Mouse (Mus musculus) liver, adult (tissue): ENCODE results near the gene Gtf2h4.

ENCODE experiments used
- GATA4 ChIP-seq: IDR thresholded peaks from 2 replicates; pipeline ENCODE4 v1.6.1; 2014; ENCODE audit warnings: mild to moderate bottlenecking, low read length; ENCODE audit not compliant: insufficient replicate concordance

Gtf2h4 gene

DNA sequence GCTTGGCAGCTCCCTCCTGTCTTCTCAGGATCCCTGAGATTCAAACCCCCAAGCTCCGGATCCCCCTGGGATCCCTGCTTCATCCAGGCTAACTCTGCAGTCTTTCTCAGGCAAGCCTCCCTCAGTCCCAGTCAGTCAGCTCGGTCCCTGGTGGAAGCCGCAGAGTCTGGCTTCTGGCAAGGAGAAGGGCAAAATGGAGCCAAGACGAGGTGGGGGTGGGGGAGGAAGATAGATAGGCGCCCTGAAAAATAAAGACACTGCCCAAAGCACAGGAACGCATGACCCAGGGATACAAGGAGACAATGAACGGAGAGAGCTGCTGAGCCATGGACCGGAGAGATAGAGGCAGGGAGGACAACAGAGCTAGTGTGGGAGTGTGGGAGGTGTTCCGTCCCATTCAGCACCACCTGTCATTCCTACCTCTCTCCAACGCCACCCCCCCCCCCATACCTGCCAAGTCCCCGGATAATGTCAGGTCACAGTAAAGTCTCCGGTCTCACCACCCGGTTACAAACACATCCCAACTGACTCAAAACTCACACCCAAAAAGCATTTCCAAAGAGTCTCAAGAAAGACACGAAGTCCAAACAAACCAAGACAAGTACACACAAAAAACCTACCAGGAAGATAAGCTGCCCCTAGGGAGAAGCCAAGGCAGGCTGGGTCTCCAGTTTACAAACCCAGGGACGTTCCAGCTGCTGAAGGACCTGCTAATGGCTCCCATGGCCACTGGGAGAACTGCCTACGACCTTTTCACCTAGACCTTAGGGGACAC lies 27.9 kb upstream of the Gtf2h4 start:
- no peak for TF ChIP-seq GATA4

- no peak for TF ChIP-seq GATA4
Measured at GRCm38 (mm10) chr17:35700371-35700961, 26.9 kb upstream of the Gtf2h4 start.

- TF ChIP-seq GATA4, result no peak
Measured at GRCm38 (mm10) chr17:35699919-35700318, 26.4 kb upstream of the Gtf2h4 start.

GRCm38 (mm10) chr17:35698501-35698883 lies 25.0 kb upstream of the Gtf2h4 start:
- no peak for TF ChIP-seq GATA4

DNA sequence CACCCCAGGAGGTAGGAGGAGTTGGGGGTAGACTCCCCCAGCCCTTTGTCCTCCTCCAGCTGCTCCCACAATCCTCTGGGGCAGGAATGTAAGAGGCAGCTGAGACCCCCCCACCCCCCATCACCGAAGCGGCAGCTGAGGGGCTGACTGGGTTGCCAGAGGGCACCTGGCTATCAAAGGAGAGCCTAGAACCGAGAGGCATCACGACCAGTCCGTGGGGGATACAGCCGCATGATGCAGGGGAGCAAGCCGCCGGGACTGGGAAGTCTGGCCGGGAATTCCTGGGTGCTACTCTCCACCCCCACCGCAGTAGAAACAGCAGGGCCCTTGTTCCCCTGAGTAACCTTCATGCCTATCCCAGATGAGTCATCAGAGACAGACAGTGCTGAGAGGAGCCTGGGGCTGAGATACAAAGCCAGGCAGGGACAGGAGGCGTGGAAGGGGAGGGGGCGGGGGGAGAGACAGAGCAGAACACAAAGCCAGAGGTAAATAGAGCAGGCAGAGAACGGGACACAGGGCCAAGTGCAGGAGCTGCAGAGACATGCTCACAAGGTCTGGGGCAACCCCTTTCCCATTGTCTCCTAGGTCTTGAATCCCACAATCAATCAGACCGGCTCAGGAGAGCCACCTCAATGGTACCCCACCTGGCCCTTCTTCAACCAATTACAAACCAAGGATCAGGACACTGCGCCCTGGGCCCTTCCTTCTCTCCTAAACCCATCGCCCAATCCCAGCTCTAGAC lies 24.4 kb upstream of the Gtf2h4 start:
- no peak for TF ChIP-seq GATA4

GRCm38 (mm10) chr17:35697429-35697758 lies 23.9 kb upstream of the Gtf2h4 start:
- TF ChIP-seq GATA4, result no peak

- no peak for TF ChIP-seq GATA4
Measured at GRCm38 (mm10) chr17:35696691-35697090, 23.2 kb upstream of the Gtf2h4 start.

DNA sequence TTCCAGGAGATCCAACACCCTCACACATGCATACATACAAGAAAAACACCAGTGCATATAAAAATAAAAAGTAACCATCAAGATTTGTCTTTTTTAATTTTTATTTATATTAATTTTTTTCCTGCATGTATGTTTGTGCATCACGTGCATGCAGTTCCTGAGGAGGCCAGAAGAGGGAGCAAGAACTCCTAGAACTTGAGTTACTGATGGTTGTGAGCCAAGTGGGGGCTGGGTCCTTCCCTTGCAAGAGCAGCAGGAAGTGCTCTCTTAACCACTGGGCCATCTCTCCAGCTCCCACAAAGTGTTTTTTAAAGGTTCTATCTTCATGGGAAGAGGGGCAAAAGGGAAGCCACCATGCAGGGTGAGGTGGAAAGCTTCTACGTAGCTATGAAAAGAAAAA lies 21.8 kb upstream of the Gtf2h4 start:
- no peak for TF ChIP-seq GATA4

GRCm38 (mm10) chr17:35693906-35694305 lies 20.4 kb upstream of the Gtf2h4 start:
- no peak for TF ChIP-seq GATA4

DNA sequence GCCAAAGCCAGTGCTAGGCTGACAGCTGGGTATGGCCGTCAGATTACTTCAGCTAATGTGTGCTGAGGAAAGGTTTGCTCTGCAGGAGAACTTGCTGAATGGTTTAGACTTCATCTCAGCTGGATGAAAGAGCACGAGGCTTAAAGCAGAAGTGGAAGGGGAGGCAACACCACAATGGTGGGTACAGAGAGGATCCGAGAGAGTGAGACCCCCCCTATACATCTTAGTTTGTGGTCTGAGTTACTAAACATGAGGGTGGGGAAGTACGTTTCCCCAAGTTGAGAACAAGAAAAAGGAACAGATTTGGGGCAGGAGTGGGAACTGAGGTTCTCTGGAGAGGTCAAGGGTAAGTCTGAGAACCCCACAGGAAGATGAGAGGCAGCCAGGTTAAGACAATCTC lies 18.8 kb upstream of the Gtf2h4 start:
- no peak for TF ChIP-seq GATA4

GRCm38 (mm10) chr17:35691811-35692210 lies 18.3 kb upstream of the Gtf2h4 start:
- no peak for TF ChIP-seq GATA4

DNA sequence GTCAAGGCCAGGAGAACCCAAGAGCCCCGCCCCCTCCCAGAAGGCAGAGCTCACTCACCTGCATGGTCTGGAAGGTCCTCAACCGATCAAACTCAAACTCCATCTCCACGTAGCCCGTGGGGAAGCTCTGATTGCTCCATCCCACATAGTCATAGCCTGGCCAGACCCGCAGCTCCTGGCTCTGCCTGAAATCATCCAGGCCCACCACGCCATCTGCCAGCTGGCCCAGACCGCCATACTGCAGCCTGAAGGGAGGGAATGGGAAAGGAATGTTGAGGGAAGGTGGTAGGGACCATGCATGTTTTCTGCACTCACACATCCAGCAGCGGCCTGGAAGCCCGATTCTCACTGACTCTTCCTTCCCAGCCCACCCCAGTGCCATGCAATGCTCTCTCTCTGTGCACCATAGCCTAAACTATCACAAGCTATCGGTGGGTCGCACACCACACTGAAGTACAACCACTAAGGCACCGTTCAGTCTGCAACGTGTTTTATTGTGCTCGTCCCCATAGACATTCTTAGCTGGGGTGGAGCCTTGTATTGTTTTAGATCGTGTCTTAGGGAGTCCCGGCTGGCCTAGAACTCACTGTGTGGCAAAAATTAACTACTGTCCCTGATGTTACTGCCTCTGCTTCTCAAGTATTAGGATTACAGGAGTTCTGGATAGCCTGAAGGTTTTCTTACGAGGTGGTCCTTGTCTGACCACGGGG lies 16.6 kb upstream of the Gtf2h4 start:
- TF ChIP-seq GATA4, result no peak

DNA sequence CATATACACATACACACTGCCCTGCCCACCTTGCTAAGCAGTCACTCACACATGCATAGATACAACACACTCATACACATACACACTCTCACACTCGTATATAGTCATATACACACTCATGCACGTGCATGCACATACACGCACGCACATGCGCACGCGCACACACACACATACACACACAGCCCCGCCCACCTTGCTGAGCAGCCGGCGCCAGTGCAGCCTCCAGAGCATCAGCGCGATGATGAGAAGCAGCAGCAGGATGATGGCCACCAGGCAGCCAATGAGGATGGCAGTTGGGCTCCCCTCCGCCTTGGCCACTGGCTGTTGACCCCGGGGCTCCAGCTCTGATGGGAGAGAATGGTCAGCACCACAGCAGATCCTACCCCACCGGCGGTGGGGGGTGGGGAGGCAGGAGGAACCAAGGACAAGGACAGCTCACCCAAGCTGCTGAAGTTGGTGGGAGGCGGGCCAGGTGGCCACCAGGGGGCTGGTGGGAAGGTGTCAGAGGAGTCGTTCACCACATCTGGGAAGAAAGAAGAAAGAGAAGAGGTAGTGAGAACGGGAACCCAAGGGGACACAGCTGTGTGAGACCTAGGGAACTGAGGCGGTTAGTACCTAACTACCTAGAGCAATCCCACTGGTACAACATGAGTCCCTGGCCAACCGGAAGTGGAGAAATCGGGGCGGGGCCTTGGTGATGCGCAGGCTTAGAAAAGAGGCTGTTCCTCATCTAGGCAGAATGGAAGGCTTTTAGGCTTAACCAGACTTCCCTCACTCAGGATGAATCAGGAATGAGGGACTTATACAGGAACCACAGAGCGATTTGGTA lies 15.0 kb upstream of the Gtf2h4 start:
- no peak for TF ChIP-seq GATA4

- no peak for TF ChIP-seq GATA4
Measured at GRCm38 (mm10) chr17:35685061-35685460, 11.5 kb upstream of the Gtf2h4 start.

DNA sequence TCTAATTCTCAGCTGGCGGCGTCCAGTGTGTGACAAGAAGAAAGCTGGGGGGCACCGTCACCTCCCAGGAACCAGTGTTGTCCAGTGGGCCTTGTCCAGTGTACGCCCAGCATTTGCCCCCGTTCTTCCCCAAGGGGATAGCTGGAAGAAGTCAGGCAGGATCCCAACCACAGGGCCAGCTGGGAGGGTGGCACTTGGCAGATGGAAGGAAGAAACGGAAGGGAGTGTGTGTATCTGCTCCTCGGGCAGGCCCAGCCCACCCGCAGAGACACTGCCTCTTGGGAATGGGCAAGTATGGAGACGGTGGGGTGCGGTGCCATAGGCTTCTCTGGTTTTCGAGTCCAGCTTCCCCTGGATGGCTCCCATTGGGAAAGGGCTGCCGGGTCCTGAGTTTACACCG lies 8.4 kb upstream of the Gtf2h4 start:
- no peak for TF ChIP-seq GATA4

DNA sequence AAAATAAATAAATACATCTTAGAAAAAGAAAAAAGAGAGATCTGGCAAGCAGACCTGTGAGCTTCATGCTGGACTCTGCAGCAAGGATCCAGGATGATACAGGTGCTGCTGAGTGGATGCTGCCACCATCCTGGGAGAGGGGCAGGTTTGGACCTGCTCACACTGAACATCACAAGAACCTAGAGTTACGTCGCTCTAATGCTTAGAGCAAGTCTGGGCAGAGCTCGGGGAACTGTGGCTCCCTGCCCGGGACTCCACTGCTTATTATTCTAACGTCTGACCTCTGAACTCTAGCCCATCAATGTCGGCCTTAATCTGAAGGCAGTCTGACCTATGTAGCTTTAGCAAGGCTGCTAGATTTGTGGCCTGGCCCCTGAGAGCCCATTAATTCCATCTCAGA lies 7.1 kb upstream of the Gtf2h4 start:
- no peak for TF ChIP-seq GATA4

DNA sequence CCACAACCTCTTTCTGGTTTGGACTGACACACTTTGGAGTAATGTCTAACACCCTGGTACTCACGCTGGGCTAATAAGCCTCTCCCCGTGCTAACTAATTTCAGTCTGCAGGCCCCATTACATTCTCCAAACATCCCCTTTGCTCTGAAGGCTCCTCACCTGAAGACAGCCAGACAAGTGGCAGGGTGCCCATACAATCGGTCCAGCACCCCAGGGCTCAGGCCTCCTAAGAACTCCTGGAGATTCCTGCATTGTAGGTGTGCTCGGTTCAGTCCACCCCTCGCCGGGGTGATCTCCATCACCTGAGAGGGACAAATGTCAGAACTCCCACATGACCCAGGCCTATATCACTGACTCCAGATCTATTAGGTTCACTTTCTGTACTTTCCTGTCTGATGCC lies 1.0 kb downstream of the Gtf2h4 start:
- TF ChIP-seq GATA4, result no peak
